Mouse (Mus musculus): ENCODE measurements around the gene Abcg2. TPM values are rescaled to one million over a fixed set of nuclear protein-coding genes. Genes with fewer than 3 reads are reported as not detected.
"Not testable (repeated sequence)": the region's sequence is repeated elsewhere in the genome, so short reads cannot be mapped to it uniquely, and the experiment has no call there.

Gene Abcg2
- polyA plus RNA-seq, 2 experiments = 29.5 to 42.9 TPM

GRCm38 (mm10) chr6:58595639-58596293 is 11.4 kb downstream of the Abcg2 start:
- WGBS = 4% methylated on average over 9 of the region's 9 CpGs
- H3K9ac ChIP-seq (ENCODE audit: low read depth, low read length, severe bottlenecking) = peak overlapping the region; percentile 37
- H3K9me3 ChIP-seq (ENCODE audit: control insufficient read depth, low read length); H3K27me3 ChIP-seq (ENCODE audit: control insufficient read depth, insufficient read depth, low read length); H3K4me1 ChIP-seq (ENCODE audit: control insufficient read depth, insufficient read depth, low read length); H3K36me3 ChIP-seq (ENCODE audit: control insufficient read depth, insufficient read depth, low read length): not testable (repeated sequence)
- peak overlapping the region; percentile 40 for H3K4me2 ChIP-seq (replicated peaks; ENCODE audit: low read depth, low read length, severe bottlenecking)
- peak overlapping the region; percentile 29 for H3K4me3 ChIP-seq (replicated peaks; ENCODE audit: low read length)
- peak; percentile 32 for DNase-seq (ENCODE audit: low spot score)
- H3K27ac ChIP-seq (replicated peaks; ENCODE audit: low read depth, low read length) = peak overlapping the region; percentile 9; the same call in 1 of the 2 replicates
- peak; percentile 32; the same call in 1 of the 2 replicates for ATAC-seq (ENCODE audit: low FRiP score, low read depth)

- Histone ChIP-seq H3K9me3 (ENCODE audit: control insufficient read depth, low read length) (peaks cover 6% of the 10 kb centered on the region; the same call in 1 of the 2 replicates), H3K4me1 (ENCODE audit: control insufficient read depth, insufficient read depth, low read length) (no peaks in the 10 kb centered on the region), H3K27me3 (ENCODE audit: control insufficient read depth, insufficient read depth, low read length) (no peaks in the 10 kb centered on the region), H3K9ac (ENCODE audit: low read depth, low read length, severe bottlenecking) (peak overlapping the region; percentile 37), H3K4me2 (replicated peaks; ENCODE audit: low read depth, low read length, severe bottlenecking) (peak overlapping the region; percentile 40), H3K27ac (replicated peaks; ENCODE audit: low read depth, low read length) (peak overlapping the region; percentile 9), H3K4me3 (replicated peaks; ENCODE audit: low read length) (peak overlapping the region; percentile 29), H3K36me3 (ENCODE audit: control insufficient read depth, insufficient read depth, low read length) (no peaks in the 10 kb centered on the region)
- ATAC-seq (ENCODE audit: low FRiP score, low read depth) = peak; percentile 87
- 14% methylated on average over 16 of the region's 16 CpGs for WGBS
- peak; percentile 74 for DNase-seq (ENCODE audit: low spot score)
- no peak for TF ChIP-seq POLR2A (IDR thresholded peaks at IDR 0.05; ENCODE audit: borderline replicate concordance, extremely low read depth, insufficient read depth, insufficient read length)
Measured at GRCm38 (mm10) chr6:58596294-58596653, 12.0 kb downstream of the Abcg2 start.

GRCm38 (mm10) chr6:58602119-58602518 is 17.8 kb downstream of the Abcg2 start:
- not testable (repeated sequence) for H3K4me1 ChIP-seq (ENCODE audit: control insufficient read depth, insufficient read depth, low read length)
- WGBS = 77% methylated on average over 1 of the region's 1 CpGs

GRCm38 (mm10) chr6:58602991-58603390 is 18.7 kb downstream of the Abcg2 start:
- H3K9ac ChIP-seq (ENCODE audit: low read depth, low read length, severe bottlenecking); DNase-seq (ENCODE audit: low spot score); H3K4me1 ChIP-seq (ENCODE audit: control insufficient read depth, insufficient read depth, low read length); H3K36me3 ChIP-seq (ENCODE audit: control insufficient read depth, insufficient read depth, low read length); H3K9me3 ChIP-seq (ENCODE audit: control insufficient read depth, low read length); H3K4me3 ChIP-seq (replicated peaks; ENCODE audit: low read length); ATAC-seq (ENCODE audit: low FRiP score, low read depth); H3K4me2 ChIP-seq (replicated peaks; ENCODE audit: low read depth, low read length, severe bottlenecking); H3K27ac ChIP-seq (replicated peaks; ENCODE audit: low read depth, low read length); H3K27me3 ChIP-seq (ENCODE audit: control insufficient read depth, insufficient read depth, low read length): not testable (repeated sequence)

More at GRCm38 (mm10) chr6:58602119-58602518, 17.8 kb downstream of the Abcg2 start:
- H3K36me3 ChIP-seq (ENCODE audit: control insufficient read depth, insufficient read depth, low read length); ATAC-seq (ENCODE audit: low FRiP score, low read depth); H3K27me3 ChIP-seq (ENCODE audit: control insufficient read depth, insufficient read depth, low read length); H3K9ac ChIP-seq (ENCODE audit: low read depth, low read length, severe bottlenecking); H3K27ac ChIP-seq (replicated peaks; ENCODE audit: low read depth, low read length); DNase-seq (ENCODE audit: low spot score); H3K4me2 ChIP-seq (replicated peaks; ENCODE audit: low read depth, low read length, severe bottlenecking); H3K4me3 ChIP-seq (replicated peaks; ENCODE audit: low read length); H3K9me3 ChIP-seq (ENCODE audit: control insufficient read depth, low read length): not testable (repeated sequence)

- DNase-seq (ENCODE audit: low spot score) = peak; percentile 50
- ATAC-seq (ENCODE audit: low FRiP score, low read depth) = 0 out of 2 replicates have a peak, but pooled peaks have one; percentile 36
- not testable (repeated sequence) for H3K9ac ChIP-seq (ENCODE audit: low read depth, low read length, severe bottlenecking); H3K36me3 ChIP-seq (ENCODE audit: control insufficient read depth, insufficient read depth, low read length); H3K4me1 ChIP-seq (ENCODE audit: control insufficient read depth, insufficient read depth, low read length); H3K27ac ChIP-seq (replicated peaks; ENCODE audit: low read depth, low read length); H3K4me2 ChIP-seq (replicated peaks; ENCODE audit: low read depth, low read length, severe bottlenecking); H3K27me3 ChIP-seq (ENCODE audit: control insufficient read depth, insufficient read depth, low read length); H3K9me3 ChIP-seq (ENCODE audit: control insufficient read depth, low read length); H3K4me3 ChIP-seq (replicated peaks; ENCODE audit: low read length)
- 68% methylated on average over 3 of the region's 3 CpGs for WGBS
Measured at GRCm38 (mm10) chr6:58603485-58604090, 19.3 kb downstream of the Abcg2 start.

- ATAC-seq (ENCODE audit: low FRiP score, low read depth) = no peak
- H3K4me2 ChIP-seq (replicated peaks; ENCODE audit: low read depth, low read length, severe bottlenecking) = no peak overlapping the region
- no peak overlapping the region for H3K4me3 ChIP-seq (replicated peaks; ENCODE audit: low read length)
- no peaks in the 10 kb centered on the region for H3K4me1 ChIP-seq (ENCODE audit: control insufficient read depth, insufficient read depth, low read length)
- 86% methylated on average over 4 of the region's 4 CpGs for WGBS
- H3K36me3 ChIP-seq (ENCODE audit: control insufficient read depth, insufficient read depth, low read length) = no peaks in the 10 kb centered on the region
- no peaks in the 10 kb centered on the region for H3K27me3 ChIP-seq (ENCODE audit: control insufficient read depth, insufficient read depth, low read length)
- H3K9me3 ChIP-seq (ENCODE audit: control insufficient read depth, low read length) = peaks cover 10% of the 10 kb centered on the region
- DNase-seq (ENCODE audit: low spot score) = no peak
- TF ChIP-seq POLR2A (IDR thresholded peaks at IDR 0.05; ENCODE audit: borderline replicate concordance, extremely low read depth, insufficient read depth, insufficient read length) = no peak
- H3K9ac ChIP-seq (ENCODE audit: low read depth, low read length, severe bottlenecking) = no peak overlapping the region
- no peak overlapping the region for H3K27ac ChIP-seq (replicated peaks; ENCODE audit: low read depth, low read length)
Measured at GRCm38 (mm10) chr6:58606642-58607041, 22.3 kb downstream of the Abcg2 start.

All from limb, embryonic 14.5 days (tissue).